Mouse (Mus musculus): ENCODE measurements around the gene Zscan26.

DNA sequence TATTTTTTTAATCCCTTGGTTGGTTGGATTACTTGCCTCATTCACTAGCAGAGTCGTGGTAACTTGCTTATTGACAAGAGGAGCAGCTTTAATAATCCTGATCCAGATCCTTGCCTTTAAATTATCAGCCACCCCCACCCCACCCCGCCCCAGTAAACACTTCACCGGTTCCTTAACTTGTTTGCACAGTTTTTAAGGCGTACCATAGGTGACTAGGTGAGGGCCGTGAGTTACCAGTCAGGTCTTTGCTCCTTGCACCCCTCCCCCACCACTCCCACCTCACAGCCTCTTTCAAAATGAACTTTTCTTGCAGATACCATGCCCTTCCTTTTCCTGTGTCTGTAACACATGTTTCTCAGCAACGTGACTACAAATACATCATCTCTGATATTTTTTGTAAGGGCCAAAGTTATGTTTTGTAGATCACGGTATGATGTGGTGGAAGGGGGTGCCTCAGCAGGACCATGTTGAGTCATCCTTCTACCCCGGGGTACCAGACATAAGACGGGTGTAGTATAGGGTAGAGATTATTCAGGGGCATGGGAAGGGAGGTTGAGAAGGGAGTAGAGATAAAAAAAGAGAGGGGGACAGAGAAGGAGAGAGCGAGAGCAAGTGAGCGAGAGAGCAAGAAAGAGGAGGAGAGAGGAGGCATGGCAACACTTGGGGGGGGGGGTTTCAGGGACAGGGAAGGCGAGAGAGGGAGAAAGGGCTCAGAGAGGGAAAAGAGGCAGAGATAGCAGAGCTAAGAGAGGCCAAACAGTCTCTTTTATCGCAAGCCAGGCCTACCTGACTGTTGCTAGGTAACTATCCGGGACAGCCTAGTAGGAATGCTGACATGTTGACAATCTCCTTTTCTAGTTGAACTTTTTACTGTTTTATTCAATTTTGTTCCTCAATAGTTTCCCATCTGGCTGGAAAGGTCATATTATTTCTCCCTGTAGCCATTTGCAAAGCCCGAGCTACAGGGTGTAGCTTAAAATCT, 39.0 kb downstream of the Zscan26 start:
- TF ChIP-seq EP300 (IDR thresholded peaks at IDR 0.05; ENCODE audit: low read depth) (no peak), CTCF (IDR thresholded peaks at IDR 0.05; ENCODE audit: low read depth) (no peak)
